Mouse (Mus musculus): ENCODE data around the gene Zkscan1.

DNA sequence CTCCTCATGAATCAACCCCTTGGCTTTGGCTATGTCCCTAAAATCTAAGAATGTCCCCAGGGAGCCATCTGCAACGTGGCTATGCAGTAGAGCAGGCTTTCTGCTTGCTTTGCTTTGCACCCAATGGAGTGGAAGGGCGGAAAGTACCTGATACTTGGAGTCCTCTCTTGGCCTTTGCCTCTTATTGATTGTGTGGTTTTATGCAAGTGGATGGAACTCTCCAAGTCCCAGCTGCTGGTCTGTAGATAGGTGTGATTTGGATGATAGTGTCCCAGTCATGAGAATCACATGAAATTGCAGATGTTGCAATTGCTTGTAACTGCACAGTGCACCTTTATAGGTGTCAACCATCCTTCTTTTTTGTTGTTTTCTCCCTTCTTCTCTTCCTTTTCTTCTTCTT, 8.7 kb upstream of the Zkscan1 start:
- no peak for TF ChIP-seq POLR2A (IDR thresholded peaks at IDR 0.05; ENCODE audit: insufficient read depth, low read length)
- no peak for TF ChIP-seq CTCF (IDR thresholded peaks at IDR 0.05; ENCODE audit: low read depth, low read length)
